Mouse (Mus musculus) neutrophil, adult 5-6 weeks (primary cell): Measurements from ENCODE around the gene Zscan26. TPM values are rescaled to one million over a fixed set of nuclear protein-coding genes. Genes with fewer than 3 reads are reported as not detected.
"Not testable (repeated sequence)": the region's sequence is repeated elsewhere in the genome, so short reads cannot be mapped to it uniquely, and the experiment has no call there.

Source experiments
- ATAC-seq: fragments of 151-379, 151-347 bp; 2 replicates; pipeline ENCODE4 v1.8.0; 2017; ENCODE audit warnings: mild to moderate bottlenecking, moderate TSS enrichment; ENCODE audit not compliant: insufficient number of reproducible peaks, poor library complexity, low FRiP score, severe bottlenecking; ENCODE audit errors: extremely low read depth
- total RNA-seq: library from RNA; stranded (forward); fragments of 200-1000 nt; gene quantifications from 2 replicates; pipeline ENCODE4 v1.2.3, GENCODE M21; 2017

Zscan26 gene
- 32.8 and 34.2 TPM in 2 replicates for total RNA-seq

DNA sequence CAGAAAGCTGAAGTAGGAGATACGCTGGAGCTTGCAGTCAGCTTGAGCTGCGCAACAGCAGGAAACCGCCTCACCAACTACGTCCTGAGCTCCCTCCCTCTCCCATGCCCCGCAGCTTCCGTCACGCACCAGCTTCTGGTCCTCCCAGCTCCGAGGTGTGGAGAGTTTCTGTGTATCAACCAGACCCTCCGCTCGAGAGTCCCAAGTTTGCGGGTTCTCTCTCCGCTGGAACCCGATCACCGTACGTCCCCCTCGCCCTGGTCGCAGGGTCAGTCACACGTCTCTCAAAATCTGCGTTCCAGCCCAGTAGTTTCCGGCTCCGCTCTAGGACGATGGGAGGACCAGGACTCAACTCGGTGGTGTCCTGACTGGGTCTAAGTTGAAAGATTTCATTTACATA, at the start of gene Zscan26:
Zscan26 (minus strand) TSS at position 282 of the 400 bp plus-strand sequence.
- peak; percentile 84 for ATAC-seq

- ATAC-seq, result no peak
Observed at GRCm38 (mm10) chr13:21502296-21502695, 48.8 kb upstream of the Zscan26 start.

- peak; percentile 41; the same call in 1 of the 2 replicates for ATAC-seq
Observed at GRCm38 (mm10) chr13:21501182-21501581, 47.7 kb upstream of the Zscan26 start, which contains the start of gene Gm11273. Gene Gm11273, minus strand, starts transcription at chr13:21501418.

DNA sequence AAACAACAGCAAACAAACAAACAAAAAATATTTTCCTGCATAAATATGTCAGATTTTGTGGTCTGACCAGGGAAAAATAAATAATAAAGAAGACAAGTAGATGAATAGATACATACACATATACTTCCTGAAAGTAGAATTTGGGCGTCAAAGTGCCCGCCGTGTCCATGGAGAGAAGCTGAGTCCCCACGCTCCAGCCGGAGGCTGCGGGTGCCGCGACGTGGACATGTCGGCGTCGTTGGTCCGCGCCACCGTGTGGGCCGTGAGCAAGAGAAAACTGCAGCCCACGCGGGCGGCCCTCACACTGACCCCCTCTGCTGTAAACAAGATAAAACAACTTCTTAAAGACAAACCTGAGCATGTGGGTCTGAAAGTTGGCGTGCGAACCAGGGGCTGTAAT, 41.5 kb upstream of the Zscan26 start, which contains the start of gene AK157302:
AK157302 (plus strand) TSS at position 144 of the 400 bp plus-strand sequence.
- ATAC-seq, result no peak

- no peak for ATAC-seq
Observed at GRCm38 (mm10) chr13:21492847-21493246, 39.3 kb upstream of the Zscan26 start.

GRCm38 (mm10) chr13:21486881-21487280, 33.4 kb upstream of the Zscan26 start:
- no peak for ATAC-seq

DNA sequence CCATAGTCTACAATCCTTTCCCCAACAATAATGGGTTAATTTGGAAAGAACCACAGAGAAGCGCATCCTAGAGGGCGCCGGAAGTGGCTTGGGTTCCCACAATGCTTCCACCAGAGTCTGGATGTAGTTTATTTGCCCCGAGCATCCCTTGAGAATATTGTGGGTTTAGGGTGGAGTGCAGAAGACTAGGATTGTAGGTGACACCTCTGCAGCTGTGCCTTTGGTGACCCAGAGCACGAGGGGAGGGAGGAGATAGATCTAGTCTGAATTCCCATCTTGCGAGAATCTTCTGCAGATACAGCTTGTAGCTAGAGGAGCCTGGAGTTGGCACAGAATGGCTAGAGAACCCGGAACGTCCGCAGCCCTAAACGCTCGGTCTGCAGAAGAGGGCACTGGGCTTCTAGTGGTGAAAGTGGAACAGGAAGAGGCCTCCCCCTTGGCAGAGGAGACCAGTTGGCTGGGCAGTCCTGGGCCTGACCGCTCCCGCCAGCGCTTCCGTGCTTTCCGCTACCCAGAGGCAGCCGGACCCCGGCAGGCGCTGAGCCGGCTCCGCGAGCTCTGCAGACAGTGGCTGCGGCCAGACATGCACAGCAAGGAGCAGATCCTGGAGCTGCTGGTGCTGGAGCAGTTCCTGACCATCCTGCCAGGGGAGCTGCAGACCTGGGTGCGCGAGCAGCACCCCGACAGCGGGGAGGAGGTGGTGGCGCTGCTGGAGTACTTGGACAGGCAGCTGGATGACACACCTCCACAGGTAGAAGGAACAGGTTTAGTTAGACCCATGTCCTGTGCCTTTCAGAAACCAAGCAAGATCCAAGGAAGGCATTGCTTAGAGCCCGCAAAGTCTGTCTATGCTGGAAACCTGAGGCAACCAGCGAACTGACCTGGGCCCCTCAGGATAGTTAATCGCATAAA, 25.5 kb upstream of the Zscan26 start, which contains the start of the genes Zkscan4 and Gm10065:
Zkscan4 (plus strand) TSS at position 149 of the 912 bp plus-strand sequence.
Gm10065 (minus strand) TSS at position 683 of the 912 bp plus-strand sequence.
- ATAC-seq, result not testable (repeated sequence)

DNA sequence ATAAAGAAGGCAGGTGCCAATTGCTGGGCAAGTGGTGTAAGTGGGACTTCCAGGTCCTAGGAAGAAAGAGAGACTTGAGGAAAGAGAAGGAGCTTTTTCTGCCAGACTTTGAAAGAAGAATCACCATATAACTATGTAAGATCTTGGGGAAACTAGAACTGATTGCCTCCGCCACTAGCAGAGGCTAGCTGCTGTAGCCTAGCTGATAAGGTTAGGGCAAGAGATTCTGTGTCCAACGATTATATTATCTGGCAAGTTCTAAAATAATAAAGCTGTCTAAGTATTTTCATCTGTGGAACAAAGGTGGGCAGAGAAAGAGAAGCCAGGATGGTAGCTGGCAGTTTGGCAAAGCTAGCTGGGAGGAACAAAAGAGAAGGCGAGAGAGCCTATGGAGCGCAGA, 18.9 kb upstream of the Zscan26 start:
- no peak for ATAC-seq

DNA sequence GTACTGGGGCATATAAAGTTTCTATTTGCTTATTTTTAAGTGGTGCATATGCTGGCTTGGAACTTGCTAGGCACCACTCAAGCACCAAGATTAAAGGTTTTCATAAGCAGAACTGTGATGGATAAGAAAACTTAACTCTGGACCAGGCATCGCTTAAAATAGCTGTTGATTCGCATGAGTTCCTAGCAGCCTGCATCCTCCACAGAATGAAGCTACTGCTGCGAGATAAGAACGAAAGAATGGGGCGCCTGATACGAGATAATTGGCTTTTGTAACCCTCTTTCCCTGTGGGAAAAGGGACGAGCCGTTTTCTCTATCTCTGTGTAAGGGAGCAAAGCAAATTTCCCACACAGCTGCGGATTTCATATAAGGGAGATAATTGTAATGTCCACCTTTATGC, 15.6 kb upstream of the Zscan26 start:
- ATAC-seq, result no peak

GRCm38 (mm10) chr13:21468061-21469019, 14.8 kb upstream of the Zscan26 start, which contains the start of gene Nkapl:
Gene Nkapl, minus strand, starts transcription at chr13:21468509.
- peak; percentile 79 for ATAC-seq

GRCm38 (mm10) chr13:21467336-21467735, 13.8 kb upstream of the Zscan26 start:
- ATAC-seq, result no peak

- not testable (repeated sequence) for ATAC-seq
Observed at GRCm38 (mm10) chr13:21462516-21462915, 9.0 kb upstream of the Zscan26 start.

GRCm38 (mm10) chr13:21456347-21456746, 2.8 kb upstream of the Zscan26 start:
- ATAC-seq, result no peak

DNA sequence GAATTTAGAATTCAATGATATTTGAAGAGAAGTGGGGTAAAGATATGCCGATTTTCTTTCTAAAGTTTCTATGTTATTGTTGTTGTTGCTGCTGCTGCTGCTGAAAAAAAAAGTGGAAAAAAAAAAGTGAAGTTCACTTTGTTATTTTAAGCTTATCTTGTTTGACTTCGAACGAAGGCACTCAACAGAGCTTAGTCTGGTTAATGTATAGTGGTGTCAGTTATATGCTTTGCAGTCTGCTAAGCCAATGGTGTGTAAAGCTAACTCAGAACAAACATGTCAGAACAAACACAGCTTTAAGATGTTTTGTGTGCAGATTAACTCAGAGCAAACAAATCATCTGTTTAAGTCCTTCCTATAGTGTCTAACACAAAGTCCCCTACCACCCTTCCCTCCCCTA, 603 bp upstream of the Zscan26 start:
- no peak for ATAC-seq

DNA sequence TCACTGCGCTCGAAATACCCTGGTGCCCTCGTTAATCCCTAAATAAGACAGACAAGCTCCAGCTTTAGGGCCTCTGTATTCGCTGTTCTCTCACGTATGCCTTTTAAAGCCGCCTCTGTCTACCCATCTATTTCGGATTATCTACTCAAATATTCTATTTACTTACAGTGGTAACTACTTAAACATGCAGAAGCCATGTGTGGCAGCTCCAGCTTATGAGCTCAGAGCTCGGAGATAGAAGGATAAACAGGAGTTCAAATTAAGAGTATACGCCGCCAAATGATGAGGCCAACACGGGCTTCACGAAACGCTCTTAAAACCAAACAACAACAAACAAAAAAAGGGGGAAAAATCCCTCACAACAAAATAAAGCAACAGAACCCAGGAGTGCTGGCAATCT, 488 bp downstream of the Zscan26 start:
- no peak for ATAC-seq

DNA sequence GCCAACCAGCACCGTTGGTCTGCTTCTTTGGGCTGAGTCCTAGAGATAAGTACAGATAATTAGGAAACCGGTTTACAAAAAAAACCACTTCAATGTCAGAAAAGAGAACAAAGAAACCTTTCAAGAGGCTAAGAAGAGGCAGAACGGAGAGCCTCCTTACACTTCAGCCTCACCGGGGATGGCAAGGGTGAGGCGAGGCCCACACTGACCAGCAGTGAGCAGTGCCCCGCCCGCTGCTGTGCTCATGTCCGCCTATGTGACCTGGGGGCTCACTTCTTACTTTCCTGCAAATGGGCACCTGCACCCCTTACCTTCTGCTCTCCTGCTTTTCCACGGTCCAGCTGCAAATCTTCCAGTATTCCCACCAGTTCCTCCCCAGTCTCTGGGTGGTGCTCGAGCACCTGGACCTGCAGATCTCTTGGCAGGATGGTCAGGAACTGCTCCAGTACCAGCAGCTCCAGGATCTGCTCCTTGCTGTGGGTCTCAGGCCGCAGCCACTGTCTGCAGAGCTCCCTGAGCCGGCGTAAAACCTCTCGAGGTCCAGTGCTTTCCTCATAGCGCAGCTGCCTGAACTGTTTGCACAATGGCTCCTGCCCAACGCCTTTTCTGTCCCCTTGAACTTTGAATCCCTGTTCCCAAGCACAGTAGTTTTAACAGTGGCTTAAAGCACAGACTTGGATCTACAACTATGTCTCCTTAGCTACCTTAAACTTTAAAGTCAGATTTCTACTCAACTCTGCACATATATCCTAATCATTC, 5.5 kb downstream of the Zscan26 start:
- no peak for ATAC-seq

DNA sequence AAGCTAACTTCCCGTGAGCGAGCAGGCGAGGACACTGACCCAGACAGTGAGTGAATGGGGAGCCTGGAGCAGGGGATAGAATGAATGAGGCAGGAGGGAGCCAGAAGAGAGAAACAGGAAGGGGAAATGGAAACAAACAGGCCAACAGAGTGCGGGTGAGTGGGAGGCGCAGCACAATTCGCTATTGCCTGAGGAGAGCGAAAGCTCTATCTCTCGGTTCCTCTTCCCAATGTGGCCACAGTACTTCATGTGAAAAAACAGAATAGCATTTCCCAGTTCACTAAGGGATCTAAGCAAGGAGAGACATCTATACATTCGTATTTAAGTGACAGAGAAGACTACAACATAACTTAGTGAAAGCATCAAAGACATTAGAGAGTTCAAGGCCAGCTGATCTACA, 6.7 kb downstream of the Zscan26 start:
- no peak for ATAC-seq

DNA sequence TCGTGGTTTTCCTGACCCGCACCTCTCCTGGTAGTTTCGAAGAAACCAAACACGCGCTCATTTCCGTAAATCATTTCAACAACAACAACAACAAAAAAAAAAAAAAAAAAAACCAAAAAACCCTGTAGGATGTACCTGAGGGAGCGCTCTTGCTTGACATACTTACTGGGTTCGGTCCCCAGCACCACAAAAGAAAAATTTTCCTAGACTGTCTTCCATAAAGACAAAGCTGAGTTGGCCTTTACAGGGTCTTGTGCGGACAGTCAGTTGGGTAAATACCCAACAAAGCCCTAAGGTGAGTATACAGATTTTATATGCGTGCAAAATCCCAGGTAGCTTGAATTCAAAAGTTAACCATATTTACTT, 12.3 kb downstream of the Zscan26 start:
- ATAC-seq, result no peak
